Mouse (Mus musculus): Measurements from ENCODE around the gene Ano4.

DNA sequence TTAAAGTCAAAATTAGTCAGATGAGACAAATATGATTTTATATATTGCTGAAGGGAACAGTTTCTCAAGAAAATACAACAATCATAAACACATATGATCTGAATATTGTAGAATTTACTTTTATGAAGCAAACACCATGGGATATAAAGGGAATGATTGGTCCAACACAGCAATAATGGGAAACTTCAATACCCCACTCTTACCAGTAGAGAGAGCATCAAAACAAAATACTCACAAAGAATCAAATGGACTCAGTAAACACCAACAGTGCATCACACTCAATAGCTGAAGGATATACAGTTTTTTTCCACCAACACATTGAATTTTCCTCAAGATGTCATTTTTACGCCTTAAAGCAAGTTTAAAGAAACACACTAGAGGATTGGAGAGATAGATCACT, 300.4 kb downstream of the Ano4 start:
- TF ChIP-seq POLR2A (IDR thresholded peaks at IDR 0.05; ENCODE audit: low read depth, low read length) = no peak
- no peak for TF ChIP-seq CTCF (IDR thresholded peaks at IDR 0.05; ENCODE audit: extremely low read depth, insufficient read length, insufficient replicate concordance, low read depth, low read length)

Data from small intestine, adult 2 months (tissue).